Mouse (Mus musculus): ENCODE measurements around the gene Cers3. TPM values are rescaled to one million over a fixed set of nuclear protein-coding genes. Genes with fewer than 3 reads are reported as not detected.

Gene Cers3
- 1.5 and 1.6 TPM in 2 replicates for polyA plus RNA-seq (2014; fragmentation: Nextera tagmentation; extraction: Ambion mirVana)

DNA sequence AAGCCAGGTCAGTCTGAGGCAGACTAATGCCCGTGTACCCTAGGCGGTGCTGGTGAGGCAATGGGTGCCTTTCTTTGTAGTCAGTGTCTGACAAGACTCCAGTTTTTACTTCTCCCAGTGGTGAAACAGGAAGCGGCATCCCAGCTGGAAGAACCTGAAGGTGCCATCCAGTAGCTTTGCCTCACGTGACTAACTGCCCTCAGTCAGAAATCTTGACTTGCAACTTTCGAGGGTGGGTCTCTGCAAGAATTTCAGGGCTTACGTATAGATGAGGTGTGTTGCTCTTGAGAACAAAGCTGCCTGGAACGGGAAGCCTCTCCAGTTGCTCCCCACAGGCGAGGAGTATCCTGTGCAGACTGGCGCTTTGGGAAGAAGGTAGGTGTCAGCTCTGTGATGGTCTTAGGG lies at the start of gene Cers3:
Cers3 (plus strand) TSS at position 128 of the 405 bp plus-strand sequence.
- no peaks in the 10 kb centered on the region for H3K4me1 ChIP-seq (replicated peaks; ENCODE audit: control insufficient read depth, insufficient read depth, low read length)
- H3K36me3 ChIP-seq (ENCODE audit: control insufficient read depth, insufficient read depth, low read length): no peaks in the 10 kb centered on the region
- no peak within 1 kb of the TSS for H3K4me2 ChIP-seq (replicated peaks; ENCODE audit: low read depth, low read length)
- H3K27me3 ChIP-seq (ENCODE audit: control insufficient read depth, insufficient read depth, low read length): no peaks in the 10 kb centered on the region
- H3K9me3 ChIP-seq (ENCODE audit: control insufficient read depth, low read length): no peaks in the 10 kb centered on the region
- DNase-seq (ENCODE audit: low spot score) (no peak), ATAC-seq (ENCODE audit: low FRiP score) (no peak)
- no peak within 1 kb of the TSS for H3K4me3 ChIP-seq (ENCODE audit: low read depth, low read length)
- 76% methylated on average over 9 of the region's 9 CpGs for WGBS
- no peak within 1 kb of the TSS for H3K9ac ChIP-seq (ENCODE audit: low read depth, low read length)
- no peak within 1 kb of the TSS for H3K27ac ChIP-seq (ENCODE audit: low read depth, low read length)

GRCm38 (mm10) chr7:66694467-66694866 lies 48.8 kb upstream of the Cers3 start:
- no peak for DNase-seq (ENCODE audit: low spot score)
- whole genome bisulfite sequencing: 76% methylated on average over 7 of the region's 7 CpGs
- Histone ChIP-seq H3K4me3 (ENCODE audit: low read depth, low read length) (no peak overlapping the region), H3K36me3 (ENCODE audit: control insufficient read depth, insufficient read depth, low read length) (no peaks in the 10 kb centered on the region), H3K9ac (ENCODE audit: low read depth, low read length) (no peak overlapping the region), H3K9me3 (ENCODE audit: control insufficient read depth, low read length) (no peaks in the 10 kb centered on the region), H3K27ac (ENCODE audit: low read depth, low read length) (no peak overlapping the region), H3K4me2 (replicated peaks; ENCODE audit: low read depth, low read length) (no peak overlapping the region), H3K4me1 (replicated peaks; ENCODE audit: control insufficient read depth, insufficient read depth, low read length) (no peaks in the 10 kb centered on the region), H3K27me3 (ENCODE audit: control insufficient read depth, insufficient read depth, low read length) (no peaks in the 10 kb centered on the region)
- no peak for ATAC-seq (ENCODE audit: low FRiP score)

DNA sequence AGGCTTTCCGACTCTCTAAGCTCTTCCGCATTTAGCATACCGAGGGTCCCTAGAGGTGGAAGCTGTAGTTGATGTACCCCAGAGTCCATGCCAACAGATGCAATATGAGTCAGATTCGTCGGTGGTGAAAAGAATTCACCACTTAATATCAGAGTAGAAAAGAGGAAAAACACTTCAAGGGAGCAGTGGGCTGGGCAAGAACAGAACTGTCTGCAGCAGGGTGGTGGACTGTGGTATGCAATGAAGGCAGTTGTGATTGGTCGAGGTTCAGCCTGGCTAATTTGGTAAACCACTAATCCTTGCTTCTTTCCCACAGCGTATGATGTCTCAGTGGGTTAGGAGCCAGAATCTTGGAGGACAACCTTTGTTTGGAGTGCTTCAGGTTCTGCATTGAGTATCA lies 40.6 kb upstream of the Cers3 start:
- no peaks in the 10 kb centered on the region for H3K36me3 ChIP-seq (ENCODE audit: control insufficient read depth, insufficient read depth, low read length)
- no peak for DNase-seq (ENCODE audit: low spot score)

GRCm38 (mm10) chr7:66704631-66705030 lies 38.7 kb upstream of the Cers3 start:
- DNase-seq (ENCODE audit: low spot score) (no peak), ATAC-seq (ENCODE audit: low FRiP score) (no peak)
- H3K36me3 ChIP-seq (ENCODE audit: control insufficient read depth, insufficient read depth, low read length): no peaks in the 10 kb centered on the region

More for the DNA sequence above, 40.6 kb upstream of the Cers3 start:
- no peak overlapping the region for H3K4me2 ChIP-seq (replicated peaks; ENCODE audit: low read depth, low read length)
- H3K4me1 ChIP-seq (replicated peaks; ENCODE audit: control insufficient read depth, insufficient read depth, low read length): no peaks in the 10 kb centered on the region
- WGBS: 91% methylated on average over 7 of the region's 7 CpGs
- H3K4me3 ChIP-seq (ENCODE audit: low read depth, low read length): no peak overlapping the region
- ATAC-seq (ENCODE audit: low FRiP score): no peak
- no peak overlapping the region for H3K27ac ChIP-seq (ENCODE audit: low read depth, low read length)
- no peaks in the 10 kb centered on the region for H3K27me3 ChIP-seq (ENCODE audit: control insufficient read depth, insufficient read depth, low read length)
- no peak overlapping the region for H3K9ac ChIP-seq (ENCODE audit: low read depth, low read length)
- H3K9me3 ChIP-seq (ENCODE audit: control insufficient read depth, low read length): no peaks in the 10 kb centered on the region

DNA sequence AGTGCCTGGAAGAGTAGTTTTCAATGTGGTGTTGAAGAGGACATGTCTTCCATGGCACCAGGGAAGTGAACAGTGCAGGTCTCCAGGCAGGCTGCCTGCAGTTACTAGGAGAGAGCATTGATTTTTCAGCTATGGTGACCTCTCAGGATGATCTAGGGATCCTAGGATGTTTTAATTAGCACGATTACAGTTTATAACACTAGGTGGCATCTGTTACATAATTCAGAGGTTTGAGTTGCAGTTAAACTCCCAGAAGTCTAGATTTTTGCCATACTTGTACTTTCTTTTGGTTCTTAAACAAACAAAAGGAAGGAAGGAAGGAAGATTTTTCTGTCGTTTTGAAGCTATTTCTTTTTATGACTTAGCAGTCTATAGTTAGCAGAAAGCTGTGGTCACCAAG lies 32.1 kb upstream of the Cers3 start:
- no peaks in the 10 kb centered on the region for H3K27me3 ChIP-seq (ENCODE audit: control insufficient read depth, insufficient read depth, low read length)
- H3K36me3 ChIP-seq (ENCODE audit: control insufficient read depth, insufficient read depth, low read length): no peaks in the 10 kb centered on the region
- no peaks in the 10 kb centered on the region for H3K9me3 ChIP-seq (ENCODE audit: control insufficient read depth, low read length)
- ATAC-seq (ENCODE audit: low FRiP score) (no peak), DNase-seq (ENCODE audit: low spot score) (no peak)
- WGBS: 61% methylated on average over 2 of the region's 2 CpGs
- H3K4me1 ChIP-seq (replicated peaks; ENCODE audit: control insufficient read depth, insufficient read depth, low read length): no peaks in the 10 kb centered on the region
- H3K9ac ChIP-seq (ENCODE audit: low read depth, low read length): no peak overlapping the region
- no peak overlapping the region for H3K4me3 ChIP-seq (ENCODE audit: low read depth, low read length)
- no peak overlapping the region for H3K4me2 ChIP-seq (replicated peaks; ENCODE audit: low read depth, low read length)
- H3K27ac ChIP-seq (ENCODE audit: low read depth, low read length): no peak overlapping the region

More at GRCm38 (mm10) chr7:66704631-66705030, 38.7 kb upstream of the Cers3 start:
- Histone ChIP-seq H3K4me3 (ENCODE audit: low read depth, low read length) (no peak overlapping the region), H3K4me1 (replicated peaks; ENCODE audit: control insufficient read depth, insufficient read depth, low read length) (no peaks in the 10 kb centered on the region), H3K9me3 (ENCODE audit: control insufficient read depth, low read length) (no peaks in the 10 kb centered on the region), H3K9ac (ENCODE audit: low read depth, low read length) (no peak overlapping the region), H3K4me2 (replicated peaks; ENCODE audit: low read depth, low read length) (no peak overlapping the region), H3K27me3 (ENCODE audit: control insufficient read depth, insufficient read depth, low read length) (no peaks in the 10 kb centered on the region), H3K27ac (ENCODE audit: low read depth, low read length) (no peak overlapping the region)
- WGBS: 97% methylated on average over 3 of the region's 3 CpGs

DNA sequence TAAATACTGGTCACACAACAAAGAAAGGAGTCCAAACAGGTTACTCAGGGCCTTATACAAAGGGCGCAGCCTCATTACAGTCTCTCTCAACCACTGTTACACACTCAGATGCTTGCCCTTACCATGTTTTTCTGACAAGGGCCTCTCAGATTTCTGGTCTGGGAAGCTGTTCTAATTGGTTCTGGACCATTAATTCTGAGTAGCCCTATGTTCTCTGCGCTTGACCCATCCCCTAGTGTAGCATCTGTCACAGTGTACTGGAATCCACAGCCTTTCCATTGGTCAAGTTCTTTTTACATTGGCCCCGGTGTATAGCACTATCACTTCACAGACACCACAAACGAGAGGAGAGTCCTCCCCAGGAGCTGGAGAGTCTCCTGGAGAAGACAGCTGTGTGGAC lies 18.8 kb upstream of the Cers3 start:
- no peaks in the 10 kb centered on the region for H3K27me3 ChIP-seq (ENCODE audit: control insufficient read depth, insufficient read depth, low read length)
- ATAC-seq (ENCODE audit: low FRiP score) (no peak), DNase-seq (ENCODE audit: low spot score) (no peak)
- H3K9me3 ChIP-seq (ENCODE audit: control insufficient read depth, low read length): no peaks in the 10 kb centered on the region
- 85% methylated on average over 4 of the region's 4 CpGs for WGBS
- no peaks in the 10 kb centered on the region for H3K36me3 ChIP-seq (ENCODE audit: control insufficient read depth, insufficient read depth, low read length)
- H3K9ac ChIP-seq (ENCODE audit: low read depth, low read length): no peak overlapping the region
- no peak overlapping the region for H3K27ac ChIP-seq (ENCODE audit: low read depth, low read length)
- H3K4me3 ChIP-seq (ENCODE audit: low read depth, low read length): no peak overlapping the region
- no peak overlapping the region for H3K4me2 ChIP-seq (replicated peaks; ENCODE audit: low read depth, low read length)
- no peaks in the 10 kb centered on the region for H3K4me1 ChIP-seq (replicated peaks; ENCODE audit: control insufficient read depth, insufficient read depth, low read length)

GRCm38 (mm10) chr7:66724954-66725353 lies 18.4 kb upstream of the Cers3 start:
- no peaks in the 10 kb centered on the region for H3K36me3 ChIP-seq (ENCODE audit: control insufficient read depth, insufficient read depth, low read length)
- DNase-seq (ENCODE audit: low spot score) (no peak), ATAC-seq (ENCODE audit: low FRiP score) (no peak)
- H3K4me3 ChIP-seq (ENCODE audit: low read depth, low read length): no peak overlapping the region
- no peaks in the 10 kb centered on the region for H3K9me3 ChIP-seq (ENCODE audit: control insufficient read depth, low read length)
- no peaks in the 10 kb centered on the region for H3K27me3 ChIP-seq (ENCODE audit: control insufficient read depth, insufficient read depth, low read length)
- H3K4me2 ChIP-seq (replicated peaks; ENCODE audit: low read depth, low read length): no peak overlapping the region
- no peak overlapping the region for H3K27ac ChIP-seq (ENCODE audit: low read depth, low read length)
- H3K9ac ChIP-seq (ENCODE audit: low read depth, low read length): no peak overlapping the region
- H3K4me1 ChIP-seq (replicated peaks; ENCODE audit: control insufficient read depth, insufficient read depth, low read length): no peaks in the 10 kb centered on the region
- 93% methylated on average over 6 of the region's 6 CpGs for WGBS

DNA sequence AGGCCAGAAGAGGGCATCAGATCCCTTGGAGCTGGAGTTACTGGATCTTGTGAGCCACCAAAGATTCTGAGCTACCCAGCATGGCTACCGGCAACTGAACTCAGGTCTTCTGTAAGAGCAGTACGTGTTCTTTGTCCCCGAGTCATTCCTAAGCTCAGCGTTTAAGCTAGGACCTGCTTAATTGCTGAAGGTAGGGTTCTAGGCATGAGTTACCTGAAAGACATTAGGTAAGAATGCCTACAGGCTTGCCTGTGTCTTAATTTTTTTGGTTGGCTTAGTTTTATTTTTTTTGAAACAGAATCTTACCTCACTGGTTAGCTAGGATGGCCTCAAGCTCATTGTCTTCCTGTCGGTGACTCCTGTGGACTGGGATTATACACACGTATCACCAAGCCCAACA lies 15.2 kb upstream of the Cers3 start:
- no peak for ATAC-seq (ENCODE audit: low FRiP score)
- H3K9me3 ChIP-seq (ENCODE audit: control insufficient read depth, low read length): no peaks in the 10 kb centered on the region
- H3K27ac ChIP-seq (ENCODE audit: low read depth, low read length): no peak overlapping the region
- H3K9ac ChIP-seq (ENCODE audit: low read depth, low read length): no peak overlapping the region
- no peak for DNase-seq (ENCODE audit: low spot score)
- H3K4me3 ChIP-seq (ENCODE audit: low read depth, low read length): no peak overlapping the region
- H3K27me3 ChIP-seq (ENCODE audit: control insufficient read depth, insufficient read depth, low read length): no peaks in the 10 kb centered on the region
- H3K36me3 ChIP-seq (ENCODE audit: control insufficient read depth, insufficient read depth, low read length): no peaks in the 10 kb centered on the region
- H3K4me1 ChIP-seq (replicated peaks; ENCODE audit: control insufficient read depth, insufficient read depth, low read length): no peaks in the 10 kb centered on the region
- 93% methylated on average over 6 of the region's 6 CpGs for WGBS
- H3K4me2 ChIP-seq (replicated peaks; ENCODE audit: low read depth, low read length): no peak overlapping the region

GRCm38 (mm10) chr7:66729232-66729631 lies 14.1 kb upstream of the Cers3 start:
- 81% methylated on average over 2 of the region's 2 CpGs for WGBS
- Histone ChIP-seq H3K27ac (ENCODE audit: low read depth, low read length) (no peak overlapping the region), H3K27me3 (ENCODE audit: control insufficient read depth, insufficient read depth, low read length) (no peaks in the 10 kb centered on the region), H3K9me3 (ENCODE audit: control insufficient read depth, low read length) (no peaks in the 10 kb centered on the region), H3K9ac (ENCODE audit: low read depth, low read length) (no peak overlapping the region), H3K4me3 (ENCODE audit: low read depth, low read length) (no peak overlapping the region), H3K36me3 (ENCODE audit: control insufficient read depth, insufficient read depth, low read length) (no peaks in the 10 kb centered on the region), H3K4me2 (replicated peaks; ENCODE audit: low read depth, low read length) (no peak overlapping the region), H3K4me1 (replicated peaks; ENCODE audit: control insufficient read depth, insufficient read depth, low read length) (no peaks in the 10 kb centered on the region)
- ATAC-seq (ENCODE audit: low FRiP score) (no peak), DNase-seq (ENCODE audit: low spot score) (no peak)
